Mouse (Mus musculus): Measurements from ENCODE around the gene Cyp27b1. TPM values are rescaled to one million over a fixed set of nuclear protein-coding genes. Genes with fewer than 3 reads are reported as not detected.

Cyp27b1 gene
- polyA plus RNA-seq, 1 experiment from 2014 or later = not detected

- no peak for ATAC-seq (ENCODE audit: insufficient read depth)
- H3K27ac ChIP-seq (replicated peaks) = no peak overlapping the region
- H3K4me2 ChIP-seq = no peak overlapping the region
- H3K4me1 ChIP-seq (replicated peaks) = peaks cover 12% of the 10 kb centered on the region
- H3K9ac ChIP-seq = no peak overlapping the region
- WGBS (ENCODE audit: insufficient replicate concordance) = 65% methylated on average over 8 of the region's 8 CpGs
- no peaks in the 10 kb centered on the region for H3K9me3 ChIP-seq (replicated peaks)
- peaks cover 6% of the 10 kb centered on the region for H3K36me3 ChIP-seq (replicated peaks)
- H3K4me3 ChIP-seq (replicated peaks) = no peak overlapping the region
- H3K27me3 ChIP-seq = peaks cover 24% of the 10 kb centered on the region; the same call in 1 of the 2 replicates
These were observed 14.7 kb upstream of the Cyp27b1 start for GRCm38 (mm10) chr10:127033301-127033741.

- H3K9me3 ChIP-seq (replicated peaks) = no peaks in the 10 kb centered on the region
- peaks cover 5% of the 10 kb centered on the region for H3K4me1 ChIP-seq (replicated peaks)
- H3K4me2 ChIP-seq = no peak overlapping the region
- no peak overlapping the region for H3K9ac ChIP-seq
- no peak overlapping the region for H3K27ac ChIP-seq (replicated peaks)
- WGBS (ENCODE audit: insufficient replicate concordance) = 67% methylated on average over 12 of the region's 12 CpGs
- peaks cover 53% of the 10 kb centered on the region for H3K27me3 ChIP-seq
- H3K36me3 ChIP-seq (replicated peaks) = no peaks in the 10 kb centered on the region
- ATAC-seq (ENCODE audit: insufficient read depth) = no peak
- H3K4me3 ChIP-seq (replicated peaks) = no peak overlapping the region
These were observed 11.8 kb upstream of the Cyp27b1 start for GRCm38 (mm10) chr10:127036273-127036672.

- Histone ChIP-seq H3K9ac (no peak overlapping the region), H3K27ac (replicated peaks) (no peak overlapping the region), H3K4me3 (replicated peaks) (no peak overlapping the region), H3K4me2 (no peak overlapping the region), H3K4me1 (replicated peaks) (peaks cover 19% of the 10 kb centered on the region), H3K27me3 (peaks cover 60% of the 10 kb centered on the region), H3K9me3 (replicated peaks) (no peaks in the 10 kb centered on the region), H3K36me3 (replicated peaks) (no peaks in the 10 kb centered on the region)
- no peak for ATAC-seq (ENCODE audit: insufficient read depth)
- WGBS (ENCODE audit: insufficient replicate concordance) = 63% methylated on average over 12 of the region's 12 CpGs
These were observed 10.4 kb upstream of the Cyp27b1 start for GRCm38 (mm10) chr10:127037641-127038040.

- peaks cover 55% of the 10 kb centered on the region for H3K27me3 ChIP-seq
- H3K4me2 ChIP-seq = peak overlapping the region; percentile 93
- H3K36me3 ChIP-seq (replicated peaks) = 0 out of 2 replicates have a peak, but pooled peaks cover 4% of the 10 kb centered on the region
- H3K9ac ChIP-seq = peak overlapping the region; percentile 54
- peak overlapping the region; percentile 75 for H3K4me3 ChIP-seq (replicated peaks)
- H3K27ac ChIP-seq (replicated peaks) = no peak overlapping the region
- no peak for ATAC-seq (ENCODE audit: insufficient read depth)
- WGBS (ENCODE audit: insufficient replicate concordance) = 3% methylated on average over 20 of the region's 20 CpGs
- H3K9me3 ChIP-seq (replicated peaks) = no peaks in the 10 kb centered on the region
- peaks cover 24% of the 10 kb centered on the region for H3K4me1 ChIP-seq (replicated peaks)
These were observed 7.4 kb upstream of the Cyp27b1 start for GRCm38 (mm10) chr10:127040569-127041214.

GRCm38 (mm10) chr10:127041274-127041766 lies 6.7 kb upstream of the Cyp27b1 start, which contains the start of the genes Mettl1 and Eef1akmt3:
Gene Mettl1, plus strand, starts transcription at chr10:127041414.
Gene Eef1akmt3, minus strand, starts transcription at chr10:127041513.
- Histone ChIP-seq H3K9me3 (replicated peaks) (no peaks in the 10 kb centered on the region), H3K4me1 (replicated peaks) (peaks cover 24% of the 10 kb centered on the region), H3K36me3 (replicated peaks) (0 out of 2 replicates have a peak, but pooled peaks cover 4% of the 10 kb centered on the region), H3K27ac (replicated peaks) (no peak within 1 kb of the TSS; the same call in 1 of the 2 replicates), H3K9ac (peak within 1 kb of the TSS; percentile 54), H3K4me3 (replicated peaks) (peak within 1 kb of the TSS; percentile 75), H3K27me3 (peaks cover 54% of the 10 kb centered on the region), H3K4me2 (peak within 1 kb of the TSS; percentile 93)
- WGBS (ENCODE audit: insufficient replicate concordance) = under 1% methylated on average over 28 of the region's 28 CpGs
- peak; percentile 40 for ATAC-seq (ENCODE audit: insufficient read depth)

GRCm38 (mm10) chr10:127041774-127042338 lies 6.2 kb upstream of the Cyp27b1 start:
- H3K27me3 ChIP-seq = peaks cover 53% of the 10 kb centered on the region
- H3K4me3 ChIP-seq (replicated peaks) = peak overlapping the region; percentile 75
- 0 out of 2 replicates have a peak, but pooled peaks cover 4% of the 10 kb centered on the region for H3K36me3 ChIP-seq (replicated peaks)
- peak overlapping the region; percentile 54 for H3K9ac ChIP-seq
- peak; percentile 72 for ATAC-seq (ENCODE audit: insufficient read depth)
- H3K27ac ChIP-seq (replicated peaks) = no peak overlapping the region; the same call in 1 of the 2 replicates
- WGBS (ENCODE audit: insufficient replicate concordance) = under 1% methylated on average over 44 of the region's 44 CpGs
- peak overlapping the region; percentile 93 for H3K4me2 ChIP-seq
- H3K9me3 ChIP-seq (replicated peaks) = no peaks in the 10 kb centered on the region
- H3K4me1 ChIP-seq (replicated peaks) = peaks cover 24% of the 10 kb centered on the region

- Histone ChIP-seq H3K4me2 (peak overlapping the region; percentile 93), H3K9ac (peak overlapping the region; percentile 54; the same call in 1 of the 2 replicates), H3K27me3 (peaks cover 51% of the 10 kb centered on the region), H3K4me3 (replicated peaks) (peak overlapping the region; percentile 75), H3K9me3 (replicated peaks) (no peaks in the 10 kb centered on the region), H3K27ac (replicated peaks) (no peak overlapping the region), H3K4me1 (replicated peaks) (peaks cover 24% of the 10 kb centered on the region), H3K36me3 (replicated peaks) (0 out of 2 replicates have a peak, but pooled peaks cover 4% of the 10 kb centered on the region)
- WGBS (ENCODE audit: insufficient replicate concordance) = 11% methylated on average over 5 of the region's 5 CpGs
- no peak for ATAC-seq (ENCODE audit: insufficient read depth)
These were observed 5.5 kb upstream of the Cyp27b1 start for GRCm38 (mm10) chr10:127042468-127043115.

GRCm38 (mm10) chr10:127043187-127043586 lies 4.9 kb upstream of the Cyp27b1 start:
- no peak overlapping the region for H3K27ac ChIP-seq (replicated peaks)
- 0 out of 2 replicates have a peak, but pooled peaks cover 4% of the 10 kb centered on the region for H3K36me3 ChIP-seq (replicated peaks)
- peak overlapping the region; percentile 93 for H3K4me2 ChIP-seq
- peaks cover 51% of the 10 kb centered on the region for H3K27me3 ChIP-seq
- no peak overlapping the region for H3K4me3 ChIP-seq (replicated peaks)
- WGBS (ENCODE audit: insufficient replicate concordance) = 72% methylated on average over 6 of the region's 6 CpGs
- no peaks in the 10 kb centered on the region for H3K9me3 ChIP-seq (replicated peaks)
- peaks cover 24% of the 10 kb centered on the region for H3K4me1 ChIP-seq (replicated peaks)
- ATAC-seq (ENCODE audit: insufficient read depth) = no peak
- H3K9ac ChIP-seq = no peak overlapping the region

- H3K9me3 ChIP-seq (replicated peaks) = no peaks in the 10 kb centered on the region
- ATAC-seq (ENCODE audit: insufficient read depth) = no peak
- H3K4me3 ChIP-seq (replicated peaks) = no peak overlapping the region
- no peak overlapping the region for H3K27ac ChIP-seq (replicated peaks)
- 4% methylated on average over 35 of the region's 35 CpGs for WGBS (ENCODE audit: insufficient replicate concordance)
- H3K9ac ChIP-seq = no peak overlapping the region
- peak overlapping the region; percentile 10; the same call in 1 of the 2 replicates for H3K4me2 ChIP-seq
- no peaks in the 10 kb centered on the region for H3K36me3 ChIP-seq (replicated peaks)
- H3K27me3 ChIP-seq = peaks cover 70% of the 10 kb centered on the region
- peaks cover 8% of the 10 kb centered on the region; the same call in 1 of the 2 replicates for H3K4me1 ChIP-seq (replicated peaks)
These were observed 751 bp downstream of the Cyp27b1 start for GRCm38 (mm10) chr10:127048608-127049394.

- 3% methylated on average over 29 of the region's 29 CpGs for WGBS (ENCODE audit: insufficient replicate concordance)
- Histone ChIP-seq H3K4me2 (peak overlapping the region; percentile 27; the same call in 1 of the 2 replicates), H3K27ac (replicated peaks) (no peak overlapping the region), H3K9me3 (replicated peaks) (no peaks in the 10 kb centered on the region), H3K4me3 (replicated peaks) (no peak overlapping the region), H3K9ac (no peak overlapping the region), H3K27me3 (peaks cover 77% of the 10 kb centered on the region), H3K4me1 (replicated peaks) (peaks cover 8% of the 10 kb centered on the region; the same call in 1 of the 2 replicates), H3K36me3 (replicated peaks) (no peaks in the 10 kb centered on the region)
- no peak for ATAC-seq (ENCODE audit: insufficient read depth)
These were observed 1.5 kb downstream of the Cyp27b1 start for GRCm38 (mm10) chr10:127049395-127050118.

Data from liver, embryonic 15.5 days (tissue).